Mouse (Mus musculus): ENCODE measurements around the gene Haghl.

Gene Haghl

GRCm38 (mm10) chr17:25785281-25785745 is at the start of gene Haghl:
Gene Haghl, minus strand, starts transcription at chr17:25785673.
- peak; percentile 93 to 98 for DNase-seq (ENCODE audit: low spot score in 2 of 2)

GRCm38 (mm10) chr17:25834595-25835222 is 49.2 kb upstream of the Haghl start:
- DNase-seq (ENCODE audit: low spot score in 2 of 2), result no peak

GRCm38 (mm10) chr17:25833961-25834594 is 48.6 kb upstream of the Haghl start:
- DNase-seq (ENCODE audit: low spot score in 2 of 2), result no peak

- peak in 1 of 2 experiments; percentile 77 for DNase-seq (ENCODE audit: low spot score in 2 of 2)
Measured at GRCm38 (mm10) chr17:25833291-25833663, 47.8 kb upstream of the Haghl start, which contains the start of gene Stub1. Gene Stub1, minus strand, starts transcription at chr17:25833404.

GRCm38 (mm10) chr17:25832436-25833290 is 47.2 kb upstream of the Haghl start:
- peak; percentile 95 to 96 for DNase-seq (ENCODE audit: low spot score in 2 of 2)

GRCm38 (mm10) chr17:25831451-25832281 is 46.2 kb upstream of the Haghl start:
- DNase-seq (ENCODE audit: low spot score in 2 of 2), result no peak

- no peak for DNase-seq (ENCODE audit: low spot score in 2 of 2)
Measured at GRCm38 (mm10) chr17:25830806-25831431, 45.4 kb upstream of the Haghl start.

- no peak for DNase-seq (ENCODE audit: low spot score in 2 of 2)
Measured at GRCm38 (mm10) chr17:25830200-25830753, 44.8 kb upstream of the Haghl start.

- no peak for DNase-seq (ENCODE audit: low spot score in 2 of 2)
Measured at GRCm38 (mm10) chr17:25829558-25830017, 44.1 kb upstream of the Haghl start.

GRCm38 (mm10) chr17:25828712-25829557 is 43.5 kb upstream of the Haghl start, which contains the start of gene Jmjd8:
Gene Jmjd8, plus strand, starts transcription at chr17:25828867.
- peak; percentile 73 to 75 for DNase-seq (ENCODE audit: low spot score in 2 of 2)

GRCm38 (mm10) chr17:25828223-25828594 is 42.7 kb upstream of the Haghl start:
- DNase-seq (ENCODE audit: low spot score in 2 of 2), result no peak

GRCm38 (mm10) chr17:25827546-25828222 is 42.2 kb upstream of the Haghl start:
- no peak for DNase-seq (ENCODE audit: low spot score in 2 of 2)

- no peak for DNase-seq (ENCODE audit: low spot score in 2 of 2)
Measured at GRCm38 (mm10) chr17:25827011-25827410, 41.5 kb upstream of the Haghl start.

GRCm38 (mm10) chr17:25825984-25826570 is 40.6 kb upstream of the Haghl start:
- no peak for DNase-seq (ENCODE audit: low spot score in 2 of 2)

- DNase-seq (ENCODE audit: low spot score in 2 of 2), result no peak
Measured at GRCm38 (mm10) chr17:25825311-25825710, 39.8 kb upstream of the Haghl start.

- DNase-seq (ENCODE audit: low spot score in 2 of 2), result no peak
Measured at GRCm38 (mm10) chr17:25824362-25825142, 39.1 kb upstream of the Haghl start.

- DNase-seq (ENCODE audit: low spot score in 2 of 2), result peak in 1 of 2 experiments; percentile 68
Measured at GRCm38 (mm10) chr17:25823452-25823851, 38.0 kb upstream of the Haghl start, which contains the start of gene Wdr24. Gene Wdr24, plus strand, starts transcription at chr17:25823627.
